Mouse (Mus musculus) hindbrain, embryonic 16.5 days (tissue): Measurements from ENCODE around the gene Gipc3. TPM values are rescaled to one million over a fixed set of nuclear protein-coding genes. Genes with fewer than 3 reads are reported as not detected.
A peak's percentile ranks its signal among the peaks of the same experiment; 100 is the strongest.

Source experiments
- ATAC-seq: fragments of 200-750 bp; cut with Nextera tagmentation; 2 replicates; pipeline ENCODE4 v1.8.0; 2017; ENCODE audit warnings: moderate TSS enrichment, moderate library complexity
- H3K27ac ChIP-seq: fragments of 300-500 bp; sonication (generic); 2 replicates; pipeline ENCODE4 v1.5.1; 2014; ENCODE audit warnings: low read depth, mild to moderate bottlenecking, control low read depth, low read length, moderate library complexity
- H3K27me3 ChIP-seq: fragments of 300-500 bp; sonication (generic); replicated peaks from 2 replicates; pipeline ENCODE4 v1.6.1; 2014; ENCODE audit warnings: low read length; ENCODE audit not compliant: control insufficient read depth, insufficient read depth
- H3K36me3 ChIP-seq: fragments of 300-500 bp; sonication (generic); 2 replicates; pipeline ENCODE4 v1.6.1; 2014; ENCODE audit warnings: mild to moderate bottlenecking, low read length, moderate library complexity, mixed read lengths; ENCODE audit not compliant: control insufficient read depth, insufficient read depth
- H3K4me1 ChIP-seq: fragments of 300-500 bp; sonication (generic); 2 replicates; pipeline ENCODE4 v1.6.1; 2014; ENCODE audit warnings: low read depth, low read length; ENCODE audit not compliant: control insufficient read depth, insufficient read depth
- H3K4me2 ChIP-seq: fragments of 300-500 bp; sonication (generic); 2 replicates; pipeline ENCODE4 v1.6.1; 2014; ENCODE audit warnings: mild to moderate bottlenecking, low read length, control low read depth, moderate library complexity
- H3K4me3 ChIP-seq: fragments of 300-500 bp; sonication (generic); 2 replicates; pipeline ENCODE4 v1.5.1; 2014; ENCODE audit warnings: mild to moderate bottlenecking, low read length, control low read depth, moderate library complexity
- H3K9ac ChIP-seq: fragments of 300-500 bp; sonication (generic); 2 replicates; pipeline ENCODE4 v1.6.1; 2014; ENCODE audit warnings: low read depth, mild to moderate bottlenecking, control low read depth, low read length, moderate library complexity
- H3K9me3 ChIP-seq: fragments of 300-500 bp; sonication (generic); 2 replicates; pipeline ENCODE4 v1.6.1; 2014; ENCODE audit warnings: mild to moderate bottlenecking, low read length, moderate library complexity; ENCODE audit not compliant: control insufficient read depth
- WGBS: fragments of 180-500 bp; shearing (Covaris S2); extraction: QIAGEN DNeasy Blood & Tissue Kit; methylation state at CpG from one replicate; pipeline ENCODE4 v1.1.7; 2014; 5-methylcytosine and 5-hydroxymethylcytosine counted together
- polyA plus RNA-seq: library from polyadenylated mRNA; unstranded; fragments of >200 nt; fragmentation: Nextera tagmentation; extraction: Ambion mirVana; gene quantifications from 2 replicates; pipeline ENCODE4 v1.2.1, GENCODE M21; 2015

The Gipc3 gene
- polyA plus RNA-seq, 1 experiment from 2014 or later = not detected

GRCm38 (mm10) chr10:81385603-81386306 lies 42.7 kb upstream of the Gipc3 start:
- ATAC-seq = no peak
- Histone ChIP-seq H3K36me3 (peaks cover 29% of the 10 kb centered on the region), H3K4me2 (peak overlapping the region; percentile 95), H3K9ac (no peak overlapping the region), H3K4me3 (no peak overlapping the region), H3K4me1 (peaks cover 19% of the 10 kb centered on the region), H3K27me3 (no peaks in the 10 kb centered on the region), H3K27ac (no peak overlapping the region), H3K9me3 (no peaks in the 10 kb centered on the region)
- WGBS = 82% methylated on average over 22 of the region's 22 CpGs

GRCm38 (mm10) chr10:81384605-81384982 lies 41.5 kb upstream of the Gipc3 start:
- peak overlapping the region; percentile 92 for H3K4me3 ChIP-seq
- peaks cover 12% of the 10 kb centered on the region for H3K4me1 ChIP-seq
- peak overlapping the region; percentile 84 for H3K27ac ChIP-seq
- H3K9ac ChIP-seq = peak overlapping the region; percentile 80
- ATAC-seq = peak; percentile 26
- no peaks in the 10 kb centered on the region for H3K9me3 ChIP-seq
- peak overlapping the region; percentile 95 for H3K4me2 ChIP-seq
- no peaks in the 10 kb centered on the region for H3K27me3 ChIP-seq
- peaks cover 26% of the 10 kb centered on the region for H3K36me3 ChIP-seq
- under 1% methylated on average over 19 of the region's 19 CpGs for WGBS

- H3K36me3 ChIP-seq = peaks cover 26% of the 10 kb centered on the region
- H3K27me3 ChIP-seq = no peaks in the 10 kb centered on the region
- peak within 1 kb of the TSS; percentile 95 for H3K4me2 ChIP-seq
- ATAC-seq = peak; percentile 94
- peak within 1 kb of the TSS; percentile 80 for H3K9ac ChIP-seq
- H3K9me3 ChIP-seq = no peaks in the 10 kb centered on the region
- peaks cover 15% of the 10 kb centered on the region for H3K4me1 ChIP-seq
- H3K27ac ChIP-seq = peak within 1 kb of the TSS; percentile 84
- 5% methylated on average over 51 of the region's 54 CpGs for WGBS
- H3K4me3 ChIP-seq = peak within 1 kb of the TSS; percentile 92
Observed at GRCm38 (mm10) chr10:81383802-81384604, 40.9 kb upstream of the Gipc3 start, which contains the start of the genes Dohh and Gm48551. Gene Dohh (plus strand): TSS chr10:81384428. Gene Gm48551 (plus strand): TSS chr10:81384466.

GRCm38 (mm10) chr10:81382039-81382438 lies 39.0 kb upstream of the Gipc3 start:
- 75% methylated on average over 5 of the region's 5 CpGs for WGBS
- H3K4me3 ChIP-seq = no peak overlapping the region
- peaks cover 11% of the 10 kb centered on the region; the same call in 1 of the 2 replicates for H3K36me3 ChIP-seq
- no peak for ATAC-seq
- no peak overlapping the region for H3K4me2 ChIP-seq
- H3K27ac ChIP-seq = no peak overlapping the region
- no peaks in the 10 kb centered on the region for H3K9me3 ChIP-seq
- H3K4me1 ChIP-seq = peaks cover 23% of the 10 kb centered on the region
- H3K27me3 ChIP-seq = no peaks in the 10 kb centered on the region
- no peak overlapping the region for H3K9ac ChIP-seq

- peaks cover 21% of the 10 kb centered on the region for H3K4me1 ChIP-seq
- no peak for ATAC-seq
- no peak overlapping the region for H3K4me3 ChIP-seq
- H3K36me3 ChIP-seq = no peaks in the 10 kb centered on the region
- H3K27ac ChIP-seq = no peak overlapping the region
- H3K27me3 ChIP-seq = no peaks in the 10 kb centered on the region
- H3K4me2 ChIP-seq = no peak overlapping the region
- no peaks in the 10 kb centered on the region for H3K9me3 ChIP-seq
- no peak overlapping the region for H3K9ac ChIP-seq
- WGBS = 96% methylated on average over 6 of the region's 6 CpGs
Observed at GRCm38 (mm10) chr10:81379809-81380378, 36.8 kb upstream of the Gipc3 start.

- Histone ChIP-seq H3K27me3 (no peaks in the 10 kb centered on the region), H3K9me3 (no peaks in the 10 kb centered on the region), H3K9ac (peak overlapping the region; percentile 60), H3K4me1 (peaks cover 20% of the 10 kb centered on the region), H3K4me2 (peak overlapping the region; percentile 64), H3K27ac (peak overlapping the region; percentile 68; the same call in 1 of the 2 replicates), H3K36me3 (no peaks in the 10 kb centered on the region), H3K4me3 (peak overlapping the region; percentile 57)
- no peak for ATAC-seq
- WGBS = 64% methylated on average over 3 of the region's 3 CpGs
Observed at GRCm38 (mm10) chr10:81379183-81379553, 36.1 kb upstream of the Gipc3 start.

GRCm38 (mm10) chr10:81378553-81379182 lies 35.6 kb upstream of the Gipc3 start:
- under 1% methylated on average over 44 of the region's 46 CpGs for WGBS

GRCm38 (mm10) chr10:81377793-81378552 lies 34.9 kb upstream of the Gipc3 start, which contains the start of gene Fzr1:
Gene Fzr1 (minus strand): TSS chr10:81378516.
- peak within 1 kb of the TSS; percentile 87 for H3K4me2 ChIP-seq
- H3K36me3 ChIP-seq = no peaks in the 10 kb centered on the region
- peaks cover 20% of the 10 kb centered on the region for H3K4me1 ChIP-seq
- peak within 1 kb of the TSS; percentile 57 for H3K4me3 ChIP-seq
- peak within 1 kb of the TSS; percentile 72 for H3K27ac ChIP-seq
- no peaks in the 10 kb centered on the region for H3K27me3 ChIP-seq
- no peaks in the 10 kb centered on the region for H3K9me3 ChIP-seq
- ATAC-seq = peak; percentile 32
- peak within 1 kb of the TSS; percentile 75 for H3K9ac ChIP-seq
- under 1% methylated on average over 50 of the region's 59 CpGs for WGBS

More at GRCm38 (mm10) chr10:81378553-81379182, 35.6 kb upstream of the Gipc3 start:
- Histone ChIP-seq H3K4me3 (peak overlapping the region; percentile 57), H3K4me2 (peak overlapping the region; percentile 64), H3K27ac (peak overlapping the region; percentile 68), H3K9ac (peak overlapping the region; percentile 60), H3K27me3 (no peaks in the 10 kb centered on the region), H3K4me1 (peaks cover 20% of the 10 kb centered on the region), H3K36me3 (no peaks in the 10 kb centered on the region), H3K9me3 (no peaks in the 10 kb centered on the region)
- peak; percentile 96 for ATAC-seq
